Mouse (Mus musculus) spleen, postnatal 36 days (tissue): Measurements from ENCODE around the gene Pou2f1.

ENCODE experiments used
- DNase-seq, 2 experiments: peaks; one replicate each; pipeline ENCODE4 v3.0.0; 2022; ENCODE audit warnings: low spot score in 2 of 2, mixed read lengths in 1 of 2

The Pou2f1 gene

GRCm38 (mm10) chr1:166002520-166003155 lies at the start of gene Pou2f1:
Gene Pou2f1 (minus strand): TSS chr1:166002678.
- peak; percentile 97 for DNase-seq

- no peak for DNase-seq
Measured at GRCm38 (mm10) chr1:166049046-166049827, 46.8 kb upstream of the Pou2f1 start.

GRCm38 (mm10) chr1:166048230-166048911 lies 45.9 kb upstream of the Pou2f1 start:
- DNase-seq: peak; percentile 10

- DNase-seq: peak; percentile 16 to 41
Measured at GRCm38 (mm10) chr1:166047505-166048170, 45.2 kb upstream of the Pou2f1 start.

GRCm38 (mm10) chr1:166045894-166046197 lies 43.4 kb upstream of the Pou2f1 start:
- no peak for DNase-seq

- DNase-seq: no peak
Measured at GRCm38 (mm10) chr1:166045060-166045893, 42.8 kb upstream of the Pou2f1 start.

GRCm38 (mm10) chr1:166043451-166044149 lies 41.1 kb upstream of the Pou2f1 start:
- no peak for DNase-seq

GRCm38 (mm10) chr1:166041501-166041900 lies 39.0 kb upstream of the Pou2f1 start:
- DNase-seq: no peak

GRCm38 (mm10) chr1:166038731-166039332 lies 36.4 kb upstream of the Pou2f1 start:
- no peak for DNase-seq

GRCm38 (mm10) chr1:166035045-166035444 lies 32.6 kb upstream of the Pou2f1 start:
- no peak for DNase-seq

- no peak for DNase-seq
Measured at GRCm38 (mm10) chr1:166031673-166032547, 29.4 kb upstream of the Pou2f1 start.

- no peak for DNase-seq
Measured at GRCm38 (mm10) chr1:166023981-166024380, 21.5 kb upstream of the Pou2f1 start.

- DNase-seq: no peak
Measured at GRCm38 (mm10) chr1:166017203-166017602, 14.7 kb upstream of the Pou2f1 start.

GRCm38 (mm10) chr1:166016306-166016705 lies 13.8 kb upstream of the Pou2f1 start:
- DNase-seq: peak; percentile 10 to 29

GRCm38 (mm10) chr1:166014530-166014929 lies 12.1 kb upstream of the Pou2f1 start:
- DNase-seq: no peak

GRCm38 (mm10) chr1:166010106-166010505 lies 7.6 kb upstream of the Pou2f1 start:
- DNase-seq: no peak

- no peak for DNase-seq
Measured at GRCm38 (mm10) chr1:166008634-166009350, 6.3 kb upstream of the Pou2f1 start.

- DNase-seq: no peak
Measured at GRCm38 (mm10) chr1:166007026-166007425, 4.5 kb upstream of the Pou2f1 start.
